Mouse (Mus musculus) MEL (cell line): ENCODE data around the gene Fbxo24.

Source experiments
- CTCF ChIP-seq, 3 experiments: IDR thresholded peaks in 2 of 3; conservative IDR thresholded peaks in 1 of 3; 2 replicates each; pipeline ENCODE4 v1.5.1; 2011 to 2012; ENCODE audit warnings: low read length in 3 of 3, low read depth in 2 of 3, mild to moderate bottlenecking in 2 of 3, improper control_type of control experiment in 1 of 3, inconsistent platforms in 1 of 3, mixed read lengths in 1 of 3, moderate library complexity in 1 of 3; ENCODE audit not compliant: control insufficient read depth in 1 of 3, insufficient read depth in 1 of 3, poor library complexity in 1 of 3, severe bottlenecking in 1 of 3
- ELF1 ChIP-seq: IDR thresholded peaks from 2 replicates; pipeline ENCODE4 v1.6.1; 2014; ENCODE audit warnings: low read depth, mild to moderate bottlenecking, inconsistent platforms, low read length, improper control_type of control experiment, moderate library complexity
- EP300 ChIP-seq, 2 experiments: IDR thresholded peaks; 2 replicates each; pipeline ENCODE4 v1.6.1; 2011; ENCODE audit warnings: improper control_type of control experiment in 2 of 2, low read length in 2 of 2, low read depth in 1 of 2, mild to moderate bottlenecking in 1 of 2
- GATA1 ChIP-seq: IDR thresholded peaks from 2 replicates; pipeline ENCODE4 v1.6.1; 2011; ENCODE audit warnings: low read depth, low read length, improper control_type of control experiment
- JUND ChIP-seq: IDR thresholded peaks from 2 replicates; pipeline ENCODE4 v1.6.1; 2011; ENCODE audit warnings: low read depth, mild to moderate bottlenecking, improper control_type of control experiment, low read length
- MAFK ChIP-seq: IDR thresholded peaks from 2 replicates; pipeline ENCODE4 v1.6.1; 2011; ENCODE audit warnings: low read depth, mild to moderate bottlenecking, low read length, improper control_type of control experiment, borderline replicate concordance
- MEF2A ChIP-seq: IDR thresholded peaks from 2 replicates; pipeline ENCODE4 v1.6.1; 2014; ENCODE audit warnings: low read depth, mild to moderate bottlenecking, inconsistent platforms, low read length, improper control_type of control experiment; ENCODE audit not compliant: poor library complexity, insufficient replicate concordance, severe bottlenecking; ENCODE audit errors: extremely low read depth
- POLR2AphosphoS2 ChIP-seq: IDR thresholded peaks from 2 replicates; pipeline ENCODE4 v1.6.1; 2011; ENCODE audit warnings: low read length, improper control_type of control experiment
- SIN3A ChIP-seq: IDR thresholded peaks from 2 replicates; pipeline ENCODE4 v1.6.1; 2012; ENCODE audit warnings: low read length, improper control_type of control experiment, inconsistent platforms
- TAL1 ChIP-seq: IDR thresholded peaks from 2 replicates; pipeline ENCODE4 v1.6.1; 2012; ENCODE audit warnings: mild to moderate bottlenecking, inconsistent platforms, low read length, moderate library complexity, mixed read lengths
- ZC3H11A ChIP-seq: IDR thresholded peaks from 2 replicates; pipeline ENCODE4 v1.6.1; 2012; ENCODE audit warnings: low read depth, mild to moderate bottlenecking, inconsistent platforms, low read length, improper control_type of control experiment
- ZKSCAN1 ChIP-seq: IDR thresholded peaks from 2 replicates; pipeline ENCODE4 v1.6.1; 2012; ENCODE audit warnings: low read depth, mild to moderate bottlenecking, inconsistent platforms, low read length, improper control_type of control experiment, moderate library complexity
- ZMIZ1 ChIP-seq: IDR thresholded peaks from 2 replicates; pipeline ENCODE4 v1.6.1; 2012; ENCODE audit warnings: low read depth, mild to moderate bottlenecking, inconsistent platforms, low read length, improper control_type of control experiment, moderate library complexity

GRCm38 (mm10) chr5:137611245-137611602 is 17.6 kb downstream of the Fbxo24 start:
- TF ChIP-seq CTCF (IDR thresholded peaks at IDR 0.05 in 2 of 3, conservative IDR thresholded peaks at IDR 0.05 in 1 of 3; ENCODE audit: control insufficient read depth in 1 of 3, insufficient read depth in 1 of 3, low read depth in 2 of 3, low read length in 3 of 3, poor library complexity in 1 of 3, severe bottlenecking in 1 of 3), result no peak
- TF ChIP-seq POLR2AphosphoS2, result no peak
- no peak for TF ChIP-seq MEF2A
- no peak for TF ChIP-seq JUND
- TF ChIP-seq MAFK, result no peak
- TF ChIP-seq GATA1, result no peak
- TF ChIP-seq TAL1, result no peak
- no peak for TF ChIP-seq ZMIZ1
- no peak for TF ChIP-seq ZKSCAN1
- TF ChIP-seq ELF1, result no peak
- no peak for TF ChIP-seq ZC3H11A
- no peak for TF ChIP-seq SIN3A
- no peak for TF ChIP-seq EP300 (IDR thresholded peaks at IDR 0.05; ENCODE audit: low read depth in 1 of 2, low read length in 2 of 2)
